Mouse (Mus musculus) gonadal fat pad, adult 2 months (tissue): ENCODE results near the gene Ctc1. TPM values are rescaled to one million over a fixed set of nuclear protein-coding genes. Genes with fewer than 3 reads are reported as not detected.
"Not testable (repeated sequence)": the region's sequence is repeated elsewhere in the genome, so short reads cannot be mapped to it uniquely, and the experiment has no call there.

Experiments used
- DNase-seq: peaks from one replicate; pipeline ENCODE4 v3.0.0-alpha.2; 2012; ENCODE audit warnings: low read depth
- polyA plus RNA-seq: library from polyadenylated mRNA; depleted of rRNA; stranded (reverse); fragments of >200 nt; gene quantifications from 2 replicates; pipeline ENCODE4 v1.2.3, GENCODE M21; 2012

Ctc1 gene
- polyA plus RNA-seq, 1 experiment, result 39.8 TPM

DNA sequence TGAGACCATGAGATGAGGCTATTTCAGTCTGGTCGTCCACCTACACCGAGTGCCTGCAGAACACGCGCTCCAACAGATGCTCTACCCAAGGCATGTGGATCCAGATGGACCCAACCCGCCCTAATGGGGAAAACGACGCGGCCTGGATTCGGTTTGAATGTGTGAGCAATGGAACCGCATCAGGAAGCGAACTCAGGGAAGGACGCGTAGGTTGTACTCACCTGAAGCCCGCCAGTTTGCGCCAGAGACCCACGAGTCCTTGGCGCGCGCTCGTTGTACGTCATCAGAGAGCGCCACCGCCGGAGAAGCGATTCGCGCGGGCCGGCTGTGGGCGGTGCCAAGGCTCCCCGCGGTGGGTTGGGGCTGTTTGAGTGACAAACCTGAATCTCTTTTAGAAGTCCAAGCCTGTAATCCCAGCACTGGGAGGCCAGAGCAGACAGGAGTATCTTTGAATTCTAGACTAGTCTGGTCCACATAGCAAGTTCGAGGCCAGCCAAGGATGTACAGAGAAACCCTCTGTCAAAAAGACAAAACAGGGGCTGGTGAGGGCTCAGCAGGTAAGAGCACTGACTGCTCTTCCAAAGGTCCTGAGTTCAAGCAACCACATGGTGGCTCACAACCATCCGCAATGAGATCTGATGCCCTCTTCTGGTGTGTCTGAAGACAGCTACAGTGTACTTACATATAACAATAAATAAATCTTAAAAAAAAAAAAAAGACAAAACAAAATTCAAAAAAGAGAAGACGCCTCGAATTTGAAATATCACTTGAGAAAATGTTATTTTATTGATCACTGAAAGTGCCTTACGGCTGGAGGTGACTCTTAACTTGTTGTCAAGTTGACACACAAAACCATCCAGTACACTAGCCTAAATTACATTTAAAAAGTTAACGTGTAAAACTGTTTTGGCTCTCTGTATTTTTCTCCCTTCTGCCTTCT, 7.3 kb upstream of the Ctc1 start, which contains the start of gene Pfas:
Pfas (minus strand) TSS at position 279 of the 940 bp plus-strand sequence.
- DNase-seq, result peak; percentile 42

DNA sequence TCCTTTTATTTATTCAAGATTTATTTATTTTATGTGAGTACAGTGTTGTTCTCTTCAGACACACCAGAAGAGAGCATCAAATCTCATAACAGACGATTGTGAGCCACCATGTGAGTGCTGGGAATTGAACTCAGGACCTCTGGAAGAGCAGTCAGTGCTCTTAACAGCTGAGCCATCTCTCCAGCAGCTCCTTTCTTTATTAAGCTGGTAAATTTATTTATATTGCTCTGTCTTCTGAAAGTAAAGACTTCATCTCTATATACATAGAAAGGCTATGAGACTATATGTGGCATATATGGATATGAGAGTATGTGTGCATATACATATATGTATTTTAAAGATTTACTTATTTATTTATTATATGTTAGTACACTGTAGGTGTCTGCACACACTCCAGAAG, 6.2 kb upstream of the Ctc1 start:
- DNase-seq, result no peak

DNA sequence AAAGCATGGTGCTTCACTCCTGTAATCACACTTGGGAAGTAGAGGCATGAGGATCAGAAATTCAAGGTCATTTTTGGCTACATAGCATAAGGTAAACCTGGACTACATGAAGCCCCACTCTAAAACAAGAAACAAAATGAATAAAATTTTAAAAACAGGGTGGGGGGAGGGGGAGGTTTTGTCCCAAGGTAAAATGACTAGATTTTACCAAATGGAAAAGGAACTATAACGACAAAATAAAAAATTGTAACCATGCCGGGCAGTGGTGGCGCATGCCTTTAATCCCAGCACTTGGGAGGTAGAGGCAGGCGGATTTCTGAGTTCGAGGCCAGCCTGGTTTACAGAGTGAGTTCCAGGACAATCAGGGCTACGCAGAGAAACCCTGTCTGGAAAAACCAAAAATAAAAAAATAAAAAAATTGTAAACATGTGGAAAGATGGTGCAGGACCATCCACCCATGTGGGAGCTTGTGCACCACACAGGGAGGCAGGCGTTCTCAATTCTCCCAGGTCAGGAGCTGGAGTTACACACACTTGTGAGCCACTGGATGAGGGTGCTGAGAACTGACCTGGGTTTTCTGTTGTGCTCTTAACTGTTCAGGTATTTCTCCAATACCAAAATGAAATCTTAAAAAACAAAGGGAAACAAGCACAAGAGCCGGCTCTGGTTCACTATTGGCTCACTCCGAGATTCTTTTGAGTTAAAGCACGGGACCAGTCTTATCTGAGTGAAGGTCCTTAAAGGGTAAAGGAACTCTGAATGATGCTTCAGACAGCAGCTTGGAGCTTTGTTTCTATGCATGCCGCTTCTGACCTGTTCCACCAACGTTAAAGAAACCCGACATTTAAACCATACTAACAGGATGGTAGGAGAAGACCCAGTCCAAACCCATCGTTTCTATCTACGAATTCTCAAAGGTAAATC, 5.0 kb upstream of the Ctc1 start:
- DNase-seq, result no peak

DNA sequence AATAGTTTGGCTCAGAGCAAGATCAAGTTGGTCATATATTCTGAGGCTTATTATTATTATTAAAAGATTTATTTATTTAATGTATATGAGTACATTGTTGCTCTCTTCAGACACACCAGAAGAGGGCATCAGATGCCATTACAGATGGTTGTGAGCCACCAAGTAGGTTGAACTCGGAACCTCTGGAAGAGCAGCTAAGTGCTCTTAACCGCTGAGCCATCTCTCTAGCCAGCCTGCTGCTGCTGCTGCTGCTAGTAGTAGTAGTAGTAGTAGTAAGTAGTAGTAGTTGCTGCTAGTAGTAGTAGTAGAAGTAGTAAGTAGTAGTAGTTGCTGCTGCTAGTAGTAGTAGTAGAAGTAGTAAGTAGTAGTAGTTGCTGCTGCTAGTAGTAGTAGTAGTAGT, 4.3 kb upstream of the Ctc1 start:
- DNase-seq, result not testable (repeated sequence)

DNA sequence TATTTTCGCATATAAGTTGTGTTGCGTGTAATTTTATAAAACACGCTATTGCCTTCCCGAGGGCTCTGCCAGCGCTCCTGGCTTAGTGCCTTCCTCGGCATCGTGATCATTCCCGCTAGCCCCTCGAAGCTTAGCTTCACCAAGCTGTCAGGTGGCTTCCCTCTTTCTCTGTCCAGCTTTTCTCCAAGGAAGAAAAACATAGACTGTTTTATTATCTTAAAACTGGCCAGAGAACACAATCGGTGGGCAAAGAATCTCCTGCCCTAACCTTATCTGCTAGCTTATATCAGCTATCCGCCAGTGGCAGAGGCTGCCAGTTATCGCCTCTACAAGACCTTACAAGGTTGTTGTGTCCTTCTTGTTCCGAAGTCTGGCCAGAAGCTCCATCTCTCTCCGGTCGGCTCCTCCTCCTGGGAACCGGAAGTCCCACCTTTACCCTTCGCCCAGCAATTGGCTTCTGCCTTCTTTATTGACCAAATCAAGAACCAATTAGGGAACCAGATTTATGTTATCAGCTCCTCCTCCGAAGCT, 3.6 kb upstream of the Ctc1 start:
- peak; percentile 65 for DNase-seq

DNA sequence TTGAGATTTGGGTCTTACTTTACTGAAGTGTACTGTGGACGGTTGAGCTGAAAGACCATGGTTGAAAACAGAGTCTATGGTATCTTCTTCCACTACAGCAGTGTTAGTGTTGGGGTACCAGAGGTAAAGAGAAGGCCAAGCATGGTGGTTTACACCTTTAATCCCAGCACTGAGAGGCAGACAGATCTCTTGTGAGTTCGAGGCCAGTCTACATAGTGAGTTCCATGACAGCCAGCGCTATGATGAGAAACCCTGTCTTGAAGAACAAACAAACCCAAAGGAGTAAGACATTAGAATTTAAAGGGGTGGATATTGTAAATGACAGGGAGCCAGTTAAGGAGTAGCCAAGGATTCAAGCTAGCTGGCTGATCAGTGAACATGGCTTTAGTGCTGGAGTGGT, 1.0 kb downstream of the Ctc1 start:
- no peak for DNase-seq

DNA sequence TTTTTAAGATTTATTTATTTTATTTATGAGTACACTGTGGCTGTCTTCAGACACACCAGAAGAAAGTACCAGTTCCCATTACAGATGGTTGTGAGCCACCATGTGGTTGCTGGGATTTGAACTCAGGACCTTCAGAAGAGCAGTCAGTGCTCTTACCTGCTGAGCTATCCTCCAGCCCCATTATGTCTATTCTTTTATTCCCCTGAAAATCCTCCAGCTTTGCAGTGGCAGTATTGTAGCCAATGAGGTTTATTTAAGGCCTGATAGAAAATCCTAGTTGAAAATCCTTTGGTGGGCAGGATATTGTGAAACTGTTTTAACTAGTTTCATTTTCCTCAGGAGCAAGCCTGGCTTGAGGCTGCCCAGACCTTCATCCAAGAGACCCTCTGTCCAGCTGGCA, 5.0 kb downstream of the Ctc1 start:
- DNase-seq, result no peak

DNA sequence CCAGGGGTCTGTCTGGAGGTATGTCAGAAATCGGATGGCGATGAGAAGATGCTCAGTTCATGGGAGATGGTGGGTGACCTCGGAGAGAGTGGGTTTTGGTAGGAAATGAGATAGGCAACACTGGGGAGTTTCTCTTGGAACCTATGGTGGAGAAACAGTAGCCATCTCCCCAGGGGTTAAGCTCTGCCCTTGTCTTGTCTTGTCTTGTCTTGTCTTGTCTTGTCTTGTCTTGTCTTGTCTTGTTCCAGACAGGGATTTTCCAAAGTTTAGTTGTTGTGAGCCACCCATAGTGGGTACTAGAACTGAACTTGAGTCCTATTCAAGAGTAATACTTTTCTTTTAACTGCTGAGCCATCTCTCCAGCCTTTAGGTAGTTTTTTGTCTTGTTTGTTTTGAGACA, 10.9 kb downstream of the Ctc1 start:
- DNase-seq, result no peak

DNA sequence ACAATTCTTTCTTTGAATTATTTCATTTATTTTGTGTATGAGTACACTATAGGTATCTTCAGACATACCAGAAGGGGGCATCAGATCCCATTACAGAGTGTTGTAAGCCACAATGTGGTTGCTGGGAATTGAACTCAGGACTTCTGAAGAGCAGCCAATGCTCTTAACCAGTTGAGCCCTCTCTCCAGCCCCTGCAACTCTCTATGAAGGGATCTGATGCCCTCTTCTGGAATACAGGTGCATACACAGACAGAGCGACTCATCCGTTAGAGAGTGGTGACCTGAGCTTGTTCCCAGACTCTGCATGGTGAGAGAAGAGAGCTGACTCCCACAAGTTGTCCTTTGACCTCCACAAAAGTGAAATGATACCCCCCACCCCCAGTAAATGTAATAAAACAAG, 13.1 kb downstream of the Ctc1 start:
- DNase-seq, result no peak

DNA sequence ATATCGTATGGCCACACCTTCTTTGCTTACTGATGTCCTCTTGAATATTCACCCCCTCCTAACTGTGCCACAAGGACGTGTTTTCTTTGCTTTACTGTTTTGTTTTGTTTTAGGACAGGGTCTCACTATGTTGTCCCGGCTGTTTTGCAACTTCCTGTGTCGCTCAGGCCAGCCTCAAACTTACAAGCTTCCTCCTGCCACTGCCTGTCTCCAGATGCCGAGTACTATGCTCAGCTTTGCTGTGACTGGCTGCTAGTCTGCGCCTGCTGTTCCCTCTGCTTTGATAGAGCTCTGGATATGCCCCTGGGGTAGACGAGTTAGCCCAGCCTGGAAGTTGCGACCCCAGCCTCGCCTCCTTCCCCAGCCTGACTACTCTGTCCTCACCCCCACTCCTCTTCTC, 17.8 kb downstream of the Ctc1 start:
- no peak for DNase-seq

DNA sequence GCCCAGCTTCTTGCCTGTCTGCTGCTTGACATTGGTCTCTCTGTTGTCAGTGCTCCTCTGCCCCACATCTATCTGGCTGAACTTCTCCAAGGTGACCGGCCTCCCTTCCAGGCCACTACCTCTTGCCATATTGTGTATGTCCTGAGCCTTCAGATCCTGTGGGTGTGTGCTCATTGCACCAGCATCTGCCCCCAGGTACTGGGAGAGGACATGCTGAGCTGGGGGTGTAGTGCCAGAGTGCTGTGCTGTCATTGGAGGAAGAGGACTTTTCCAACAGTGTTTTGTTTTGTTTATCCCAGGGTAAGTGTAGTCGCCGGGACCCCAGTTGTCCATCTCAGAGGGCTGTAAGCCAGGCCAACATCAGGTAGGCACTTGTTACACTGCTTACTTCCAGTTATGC, 18.9 kb downstream of the Ctc1 start:
- no peak for DNase-seq

DNA sequence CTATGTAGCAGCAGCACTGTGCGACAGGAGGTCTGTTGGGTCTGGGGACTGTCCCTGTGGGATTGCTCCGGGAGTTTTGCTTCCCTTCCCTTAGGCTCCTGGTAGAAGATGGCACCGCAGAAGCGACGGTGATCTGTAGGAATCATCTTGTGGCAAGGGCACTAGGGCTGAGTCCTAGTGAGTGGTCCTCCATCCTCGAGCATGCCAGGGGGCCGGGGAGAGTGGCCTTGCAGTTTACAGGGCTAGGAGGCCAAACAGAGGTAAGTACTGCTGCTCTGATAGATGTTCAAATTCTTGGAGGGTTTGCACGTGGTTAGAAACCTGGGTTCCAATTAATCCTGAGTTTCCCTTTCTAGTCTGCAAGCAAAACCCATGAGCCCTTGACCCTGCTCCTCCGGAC, 19.7 kb downstream of the Ctc1 start:
- DNase-seq, result no peak

DNA sequence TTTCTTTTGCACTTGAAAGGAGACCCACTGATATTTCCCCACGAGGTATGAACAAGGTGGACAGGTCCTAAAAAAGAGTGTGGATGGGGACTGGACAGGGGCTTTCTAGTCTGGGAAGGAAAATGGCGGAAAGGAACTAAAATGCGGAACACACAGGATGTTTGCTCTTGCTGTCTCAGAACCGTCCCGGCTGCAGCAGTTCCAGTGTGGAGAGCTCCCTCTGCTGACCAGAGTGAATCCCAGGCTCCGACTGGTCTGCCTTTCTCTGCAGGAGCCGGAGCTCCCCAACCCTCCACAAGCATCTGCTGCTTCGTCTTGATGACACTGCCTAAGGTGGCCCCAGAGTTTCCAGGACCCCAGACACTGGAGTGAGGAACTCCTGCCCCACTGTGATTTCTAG, 20.1 kb downstream of the Ctc1 start:
- no peak for DNase-seq

DNA sequence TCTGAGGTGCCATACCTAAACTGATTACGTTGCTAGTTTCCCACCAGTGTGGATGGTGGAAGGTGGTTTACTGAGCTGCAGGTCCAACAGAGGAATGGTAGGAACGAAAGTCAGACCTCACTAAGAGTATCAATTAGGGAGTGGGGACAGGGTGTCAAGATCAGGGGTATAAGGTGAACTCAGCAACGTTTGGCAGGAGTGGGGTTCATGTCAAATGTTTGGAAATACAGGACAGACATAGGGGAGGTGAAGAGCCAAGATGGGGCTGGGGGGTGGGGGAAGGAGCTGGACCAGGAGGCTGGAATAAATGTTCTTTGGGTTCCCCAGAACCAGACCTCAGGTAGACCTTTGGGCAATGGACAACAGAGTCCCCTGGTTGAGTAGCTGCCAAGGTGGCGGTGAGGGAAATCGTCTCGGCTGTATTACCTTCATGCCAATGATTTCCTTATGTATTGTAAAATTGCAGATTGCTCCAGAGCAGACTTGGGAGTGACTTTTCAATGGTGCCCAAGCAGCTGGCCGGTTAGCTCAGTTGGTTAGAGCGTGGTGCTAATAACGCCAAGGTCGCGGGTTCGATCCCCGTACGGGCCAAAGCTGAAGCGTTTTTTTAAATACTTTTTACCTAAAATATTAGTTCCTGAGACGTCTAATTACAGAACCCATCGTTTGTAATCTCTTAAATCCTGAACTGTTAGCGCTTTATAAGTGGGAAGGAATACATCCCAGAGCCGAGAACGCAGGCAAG, 20.9 kb downstream of the Ctc1 start:
- DNase-seq, result no peak

DNA sequence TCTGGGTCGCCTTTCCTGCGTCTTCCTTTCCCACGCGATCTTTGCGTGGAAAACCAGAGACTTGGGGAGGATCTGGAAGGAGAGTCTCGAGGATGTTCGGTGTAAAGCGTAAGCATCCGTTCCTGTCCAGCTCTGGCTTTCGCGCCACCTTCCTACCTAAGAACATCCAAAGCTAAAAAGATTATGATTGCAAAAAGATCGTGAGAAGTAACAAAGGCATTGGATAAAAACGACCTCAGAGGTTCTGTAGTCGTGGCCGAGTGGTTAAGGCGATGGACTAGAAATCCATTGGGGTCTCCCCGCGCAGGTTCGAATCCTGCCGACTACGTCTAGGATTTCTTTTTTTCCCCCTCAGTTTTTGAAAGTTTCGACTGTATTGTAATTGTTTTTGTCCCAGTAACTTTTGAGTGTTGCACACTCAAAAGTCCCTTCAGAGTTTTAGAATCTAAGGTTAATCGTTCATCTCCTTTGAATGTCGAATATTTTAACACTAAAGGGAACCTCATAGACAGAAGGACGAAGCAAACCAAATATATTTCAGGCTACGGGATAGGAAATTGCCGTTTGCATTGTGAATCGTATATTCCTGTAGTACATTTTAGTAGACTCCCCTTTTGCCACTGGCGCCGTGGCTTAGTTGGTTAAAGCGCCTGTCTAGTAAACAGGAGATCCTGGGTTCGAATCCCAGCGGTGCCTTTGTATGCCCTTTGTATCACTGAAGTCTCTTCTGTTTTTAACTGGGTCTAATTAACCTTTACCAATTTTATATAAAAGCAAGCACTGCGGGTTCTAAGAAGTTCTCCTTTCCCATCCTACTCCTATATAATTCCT, 21.7 kb downstream of the Ctc1 start:
- no peak for DNase-seq

DNA sequence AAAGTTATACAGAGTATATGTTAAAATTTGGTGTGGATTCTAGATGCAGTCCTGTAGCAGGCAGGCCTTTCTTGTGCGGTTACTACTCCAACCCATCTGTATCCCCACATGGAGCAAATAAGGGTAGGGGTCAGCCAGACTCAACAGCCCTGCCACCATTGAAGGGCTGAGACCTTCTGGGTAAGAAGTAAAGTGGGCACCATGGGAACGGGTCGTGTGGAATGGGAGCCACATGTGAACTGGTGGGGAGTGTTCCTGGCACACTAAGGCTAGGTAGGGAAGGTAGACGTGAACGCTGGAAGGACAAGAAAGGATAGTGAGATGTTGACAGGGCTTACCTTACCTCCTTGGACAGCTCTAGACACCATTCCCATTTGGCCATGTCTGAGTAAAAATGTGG, 22.5 kb downstream of the Ctc1 start:
- no peak for DNase-seq

DNA sequence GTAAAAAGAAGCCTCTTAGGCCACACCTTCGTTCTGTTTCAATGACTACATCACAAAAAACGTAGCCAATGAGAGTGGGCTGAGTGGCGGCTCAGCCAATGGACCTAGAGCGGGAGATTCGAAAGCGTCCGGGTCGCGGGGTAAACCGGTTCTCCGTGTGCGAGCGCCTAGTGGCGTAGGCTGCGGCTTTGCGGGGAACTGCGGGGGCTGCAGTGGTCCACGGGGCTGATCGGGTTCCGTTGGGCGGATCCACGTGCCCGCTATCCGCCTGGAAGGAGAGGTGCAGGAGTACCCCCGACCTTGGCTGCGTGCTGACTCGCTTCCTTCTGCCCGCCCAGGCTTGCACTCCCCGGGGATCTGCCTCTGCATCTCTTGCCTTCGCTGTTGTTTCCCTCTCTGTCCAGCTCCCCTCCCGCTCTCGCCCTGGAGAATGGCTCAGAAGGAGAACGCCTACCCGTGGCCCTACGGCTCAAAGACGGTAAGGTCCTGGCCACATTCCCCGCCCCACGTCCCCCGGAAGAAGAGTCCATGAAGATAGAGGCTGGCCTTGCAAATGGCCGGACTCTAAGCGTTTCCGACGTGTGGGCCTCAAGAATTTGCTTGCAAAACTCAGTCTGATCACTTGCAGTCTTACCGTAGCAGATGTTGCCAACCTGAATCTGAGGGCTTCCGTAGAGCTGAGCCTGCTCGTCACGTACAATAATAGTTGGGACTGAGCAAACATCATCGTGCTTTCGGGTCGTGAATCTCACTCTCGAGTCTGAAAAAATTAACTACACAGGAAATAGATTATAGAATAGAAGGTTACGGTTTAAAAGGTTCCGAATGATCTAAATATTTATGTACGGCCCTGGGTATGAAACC, 30.1 kb downstream of the Ctc1 start, which contains the start of gene Aurkb:
Aurkb (plus strand) TSS at position 117 of the 864 bp plus-strand sequence.
- DNase-seq, result no peak

DNA sequence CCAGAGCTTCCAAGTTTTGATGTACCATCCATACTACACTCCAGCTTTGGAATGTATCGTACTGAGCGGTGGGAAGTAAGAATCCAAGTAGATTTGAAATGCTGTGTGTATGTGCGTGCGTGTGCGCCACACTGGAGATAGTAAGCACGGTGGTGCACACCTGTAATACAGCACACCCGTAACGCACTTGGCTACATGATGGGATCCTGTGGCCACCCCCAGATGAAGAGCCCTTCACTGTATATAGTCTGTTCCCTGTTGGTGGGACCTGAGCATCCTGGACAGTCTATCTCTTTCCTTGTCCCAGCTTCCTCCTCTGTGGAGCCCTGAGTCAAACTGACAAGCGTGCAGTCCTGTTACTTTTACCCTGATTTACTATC, 30.7 kb downstream of the Ctc1 start:
- no peak for DNase-seq

DNA sequence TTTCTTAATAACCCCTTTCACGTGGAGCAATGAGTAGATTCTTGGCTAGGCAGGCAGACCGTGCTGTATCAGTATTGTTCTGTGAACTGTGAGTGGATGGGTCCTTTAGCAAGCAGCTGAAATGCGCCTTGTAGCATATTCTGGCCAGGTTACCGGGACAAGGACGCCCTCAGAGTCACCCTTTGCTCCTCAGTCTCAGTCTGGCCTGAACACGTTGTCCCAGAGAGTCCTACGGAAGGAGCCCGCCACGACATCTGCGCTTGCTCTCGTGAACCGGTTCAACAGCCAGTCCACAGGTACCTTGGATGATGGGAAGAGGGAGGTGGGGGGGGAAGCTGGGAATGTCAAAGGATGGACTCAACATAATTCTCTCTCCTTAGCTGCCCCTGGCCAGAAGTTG, 31.9 kb downstream of the Ctc1 start:
- no peak for DNase-seq

DNA sequence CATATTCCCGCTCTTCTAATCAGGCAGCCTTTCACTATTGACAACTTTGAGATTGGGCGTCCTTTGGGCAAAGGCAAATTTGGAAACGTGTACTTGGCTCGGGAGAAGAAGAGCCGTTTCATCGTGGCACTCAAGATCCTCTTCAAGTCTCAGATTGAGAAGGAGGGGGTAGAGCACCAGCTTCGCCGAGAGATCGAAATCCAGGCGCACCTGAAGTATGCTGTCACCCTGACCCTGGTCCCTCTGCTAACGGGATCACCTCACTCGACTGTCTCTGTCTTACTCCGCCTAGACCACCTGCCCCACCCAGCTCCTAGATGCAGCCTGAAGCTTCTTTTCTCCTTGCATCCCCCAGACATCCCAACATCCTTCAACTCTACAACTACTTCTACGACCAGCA, 32.4 kb downstream of the Ctc1 start:
- no peak for DNase-seq
